Mouse (Mus musculus) lung, postnatal 0 days (tissue): ENCODE results near the gene Sgpp2.
A peak's percentile ranks its signal among the peaks of the same experiment; 100 is the strongest.

Experiments used
- CTCF ChIP-seq: IDR thresholded peaks from 2 replicates; pipeline ENCODE4 v1.5.1; 2016; ENCODE audit warnings: antibody characterized with exemption, mild to moderate bottlenecking
- EP300 ChIP-seq: IDR thresholded peaks from 2 replicates; pipeline ENCODE4 v1.6.1; 2016; ENCODE audit warnings: antibody characterized with exemption, mild to moderate bottlenecking, control low read depth

- TF ChIP-seq CTCF (no peak), EP300 (peak; percentile 68)
These were observed 39.1 kb downstream of the Sgpp2 start for GRCm38 (mm10) chr1:78349219-78349618.
